Mouse (Mus musculus): ENCODE data around the gene Cyp2j5.
"Not testable (repeated sequence)": the region's sequence is repeated elsewhere in the genome, so short reads cannot be mapped to it uniquely, and the experiment has no call there.

Gene Cyp2j5

DNA sequence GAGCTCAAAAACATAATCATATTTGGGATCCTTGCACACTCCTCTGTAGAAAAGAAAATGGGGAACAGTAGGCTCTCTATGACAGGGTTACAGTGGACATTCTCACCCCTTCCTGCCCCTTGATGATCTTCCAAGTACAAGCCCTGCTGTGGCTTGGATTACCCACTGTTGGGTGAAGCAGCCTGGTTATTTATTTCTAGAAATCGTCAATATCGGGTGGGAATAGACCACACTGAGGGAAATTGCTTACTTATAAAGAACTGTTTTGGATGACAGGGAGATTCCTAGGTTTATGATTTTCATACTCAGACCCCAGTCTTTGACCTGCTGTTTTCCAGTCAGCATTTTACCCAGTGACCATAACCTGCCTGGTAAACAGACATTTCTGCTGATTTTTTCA, at the start of gene Cyp2j5:
Cyp2j5 (minus strand) TSS at position 164 of the 400 bp plus-strand sequence.
- no peak for DNase-seq

GRCm38 (mm10) chr4:96705281-96705951, 41.5 kb upstream of the Cyp2j5 start:
- peak; percentile 52 for DNase-seq

DNA sequence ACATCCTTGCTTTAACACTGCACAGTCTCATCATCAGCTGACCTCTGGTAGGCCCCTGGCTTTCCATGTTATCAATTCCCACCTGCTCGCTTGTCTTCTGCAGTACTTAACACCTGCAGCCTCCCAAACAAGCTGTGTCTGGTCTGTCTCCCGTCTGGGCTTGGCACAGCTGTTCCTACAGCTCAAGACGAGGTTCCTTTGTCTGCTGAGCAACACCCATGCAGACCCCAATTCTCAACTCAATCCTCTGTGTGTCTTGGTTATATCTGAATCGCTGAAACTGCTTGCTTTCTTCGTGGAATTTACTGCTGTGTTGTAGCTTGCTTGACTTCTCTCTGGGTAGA, 34.2 kb upstream of the Cyp2j5 start:
- DNase-seq, result no peak

- no peak for DNase-seq
Measured at GRCm38 (mm10) chr4:96697511-96698217, 33.7 kb upstream of the Cyp2j5 start.

DNA sequence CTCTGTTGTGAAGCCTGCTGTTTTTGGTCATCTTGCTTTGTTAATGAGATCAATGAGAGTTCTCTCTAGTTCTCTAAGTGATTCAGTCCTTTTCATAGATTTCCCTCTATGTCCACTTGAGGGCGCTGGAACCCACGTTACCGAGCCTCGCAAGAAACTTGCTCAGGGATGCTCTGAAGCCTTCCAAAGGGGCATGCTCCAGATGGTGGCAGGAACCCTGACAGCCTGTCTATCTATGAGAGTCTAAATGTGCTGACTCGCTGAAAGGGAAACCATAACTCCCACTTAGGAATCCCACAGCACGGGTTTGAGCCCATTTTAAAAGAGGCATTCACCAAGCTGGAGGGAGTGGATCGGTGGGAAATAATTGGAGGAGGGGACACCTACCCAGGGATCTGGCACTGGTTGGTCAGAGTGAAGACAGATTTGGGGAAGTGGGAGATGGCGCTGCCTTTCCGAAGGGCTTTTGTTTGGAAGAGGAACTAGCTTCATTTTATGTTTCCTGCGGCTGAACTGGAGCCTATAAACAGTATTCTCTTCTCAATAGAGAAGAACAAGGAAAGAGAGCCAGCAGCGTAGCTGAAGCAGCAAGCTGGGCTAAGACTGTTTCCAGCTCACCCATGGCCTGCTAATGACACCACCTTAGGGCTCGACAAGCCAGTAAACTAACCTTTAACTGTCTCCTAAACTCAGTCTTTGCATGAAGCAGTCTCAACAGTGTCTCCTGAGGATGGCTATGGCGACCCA, 32.8 kb upstream of the Cyp2j5 start:
- DNase-seq, result peak; percentile 51

DNA sequence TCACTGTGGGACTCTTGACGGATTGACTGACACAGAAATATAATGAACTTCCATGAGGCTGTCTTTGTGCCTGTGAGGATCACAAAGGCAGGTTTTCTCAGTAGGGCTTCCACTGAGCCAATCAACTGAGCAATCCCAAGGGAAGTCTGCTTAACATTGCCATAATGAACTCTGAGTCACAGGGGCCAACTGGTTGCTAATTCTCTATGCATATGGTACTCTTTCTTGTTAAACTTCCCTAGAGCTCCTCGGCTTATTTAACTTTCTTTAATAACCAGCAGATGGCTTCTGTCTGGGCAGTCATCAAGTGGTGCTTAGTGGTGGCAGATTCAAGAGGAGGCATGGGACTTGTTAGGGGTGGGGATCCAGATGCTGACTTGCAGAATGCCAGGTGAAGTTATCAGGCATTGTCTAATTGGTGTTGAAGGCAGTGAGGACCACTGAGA, 23.4 kb upstream of the Cyp2j5 start:
- no peak for DNase-seq

GRCm38 (mm10) chr4:96683474-96683873, 19.5 kb upstream of the Cyp2j5 start:
- no peak for DNase-seq

GRCm38 (mm10) chr4:96680966-96681365, 17.0 kb upstream of the Cyp2j5 start:
- no peak for DNase-seq

DNA sequence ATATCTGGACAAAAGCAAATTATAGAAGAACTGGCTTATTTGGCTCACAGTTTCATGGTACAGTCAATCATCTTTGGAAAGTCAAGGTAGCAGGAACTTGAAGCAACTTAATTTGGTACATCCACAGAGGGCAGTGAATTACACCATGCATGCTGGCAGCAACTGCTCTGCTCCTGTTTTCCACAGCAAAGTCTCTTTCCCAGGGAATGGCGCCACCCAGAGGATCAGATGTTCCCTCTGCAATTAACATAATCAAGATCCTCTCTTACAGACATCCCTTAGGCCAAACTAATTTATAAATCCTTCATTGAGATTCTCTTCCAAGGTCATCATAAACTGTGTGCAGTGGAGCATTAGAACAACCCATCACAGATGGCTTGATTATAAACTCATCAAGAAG, 16.3 kb upstream of the Cyp2j5 start:
- no peak for DNase-seq

DNA sequence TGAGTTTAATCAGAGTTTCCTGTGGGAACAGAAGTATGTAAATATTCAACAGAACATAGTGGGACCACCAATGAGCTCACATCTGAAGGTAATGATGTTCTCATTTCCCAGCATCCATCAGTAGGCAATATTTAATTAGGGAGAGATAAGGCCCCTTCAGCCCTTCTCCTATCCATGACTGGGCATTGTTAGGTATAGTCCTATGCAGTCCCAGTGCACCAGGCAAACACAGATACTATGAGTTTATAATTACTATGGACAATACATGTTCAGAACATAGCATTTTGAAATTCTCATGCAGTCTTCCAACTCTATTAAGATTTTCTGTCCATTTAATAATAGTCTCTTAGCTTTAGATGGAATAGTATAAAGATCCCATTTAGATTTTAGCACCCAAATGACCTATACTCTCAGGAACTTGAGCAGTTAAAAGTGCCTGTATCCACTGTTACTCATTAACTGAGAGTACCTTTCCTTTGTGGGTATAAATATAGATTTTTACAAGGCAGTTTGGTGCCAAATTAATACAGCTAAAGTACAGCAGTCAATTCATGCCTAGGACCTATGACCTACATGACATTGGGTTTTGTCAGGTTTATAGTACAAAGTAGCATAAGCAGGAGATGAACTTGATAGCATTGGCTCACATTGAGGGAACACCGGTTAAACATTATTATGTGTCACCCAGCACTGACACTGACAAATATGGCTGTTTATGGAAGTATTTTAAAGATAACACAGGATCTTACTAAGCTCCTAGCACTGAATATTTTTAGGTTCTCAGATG, 907 bp upstream of the Cyp2j5 start:
- DNase-seq, result no peak

GRCm38 (mm10) chr4:96635455-96635854, 28.5 kb downstream of the Cyp2j5 start:
- DNase-seq, result no peak

DNA sequence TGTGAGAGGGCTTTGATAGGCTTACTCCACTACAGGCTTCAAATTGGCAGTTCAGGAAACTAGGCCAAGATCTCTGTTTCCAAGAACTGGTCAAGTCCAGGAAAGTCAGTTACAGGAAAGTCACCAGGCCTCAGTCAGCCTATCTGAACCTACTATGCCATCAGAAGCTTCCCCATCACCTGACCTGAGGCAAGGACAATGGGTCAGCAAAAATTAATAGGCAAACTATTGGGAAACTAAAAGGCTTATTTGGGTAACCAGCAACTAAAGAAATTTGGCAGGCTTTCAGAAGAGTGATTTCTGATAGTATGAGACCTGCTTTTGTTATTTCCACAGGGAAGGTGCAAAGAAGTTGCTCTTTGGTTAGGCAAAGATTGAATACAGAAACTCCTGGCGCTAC, 41.5 kb downstream of the Cyp2j5 start:
- no peak for DNase-seq

DNA sequence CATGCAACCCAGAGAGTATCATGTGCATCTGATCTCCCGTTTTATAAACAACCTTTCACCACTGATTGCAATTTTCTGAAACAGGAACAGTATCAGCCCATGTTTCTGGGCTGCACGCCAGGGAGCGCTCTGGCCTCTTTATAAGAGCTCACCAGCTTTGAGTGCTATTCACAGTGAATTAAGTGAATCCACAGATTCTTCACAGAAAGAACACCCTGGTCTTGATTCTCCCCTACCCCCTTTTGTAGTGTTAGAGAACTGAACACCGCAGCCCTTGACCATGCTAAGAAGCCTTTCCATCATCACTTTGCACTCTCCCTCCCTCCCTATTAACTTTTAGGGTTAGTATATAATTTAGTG, 72.2 kb downstream of the Cyp2j5 start:
- DNase-seq, result peak; percentile 71

DNA sequence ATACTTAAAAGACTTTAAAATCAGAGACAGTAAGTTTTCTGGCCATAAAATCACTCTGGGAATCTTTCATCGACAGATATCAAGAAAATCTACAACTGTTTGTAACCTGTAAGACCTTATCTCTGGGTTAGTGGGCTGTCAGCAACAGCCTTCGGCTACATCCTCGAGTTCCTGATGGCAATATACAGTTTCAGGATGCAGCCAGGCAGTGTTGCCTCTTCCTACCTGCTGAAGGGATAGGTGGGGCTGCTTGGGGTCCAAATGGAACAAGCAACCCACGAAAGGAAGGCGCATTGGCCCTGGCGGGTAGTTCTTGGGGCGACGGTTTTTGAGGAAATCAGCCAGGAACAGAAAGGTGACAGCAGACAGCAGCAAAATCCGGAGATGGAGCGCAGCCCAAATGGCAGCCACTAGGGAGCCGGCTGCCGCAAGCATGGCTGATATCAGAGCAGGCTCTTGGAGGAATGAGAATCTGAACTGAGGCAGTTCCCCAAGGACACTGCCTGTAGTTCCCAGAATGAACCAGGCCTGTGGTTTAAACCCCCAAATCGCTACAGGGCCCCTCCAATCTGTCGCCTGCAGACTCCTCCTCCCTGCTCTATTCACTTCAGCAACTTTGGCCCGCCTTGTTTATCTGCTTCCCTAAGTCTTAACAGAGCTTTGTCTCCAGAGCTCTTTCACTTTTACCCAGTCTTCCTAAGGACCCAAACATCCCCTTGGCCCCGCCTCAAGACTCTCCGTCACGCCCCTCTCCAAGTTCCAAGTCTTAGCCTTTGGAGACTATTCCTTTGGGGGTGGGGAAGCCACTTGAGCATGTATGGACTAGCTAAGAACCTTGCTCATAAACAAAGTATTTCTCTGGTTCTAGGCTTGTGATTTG, 72.8 kb downstream of the Cyp2j5 start, which contains the start of gene Cyp2j9:
Cyp2j9 (minus strand) TSS at position 668 of the 880 bp plus-strand sequence.
- DNase-seq, result peak; percentile 73

DNA sequence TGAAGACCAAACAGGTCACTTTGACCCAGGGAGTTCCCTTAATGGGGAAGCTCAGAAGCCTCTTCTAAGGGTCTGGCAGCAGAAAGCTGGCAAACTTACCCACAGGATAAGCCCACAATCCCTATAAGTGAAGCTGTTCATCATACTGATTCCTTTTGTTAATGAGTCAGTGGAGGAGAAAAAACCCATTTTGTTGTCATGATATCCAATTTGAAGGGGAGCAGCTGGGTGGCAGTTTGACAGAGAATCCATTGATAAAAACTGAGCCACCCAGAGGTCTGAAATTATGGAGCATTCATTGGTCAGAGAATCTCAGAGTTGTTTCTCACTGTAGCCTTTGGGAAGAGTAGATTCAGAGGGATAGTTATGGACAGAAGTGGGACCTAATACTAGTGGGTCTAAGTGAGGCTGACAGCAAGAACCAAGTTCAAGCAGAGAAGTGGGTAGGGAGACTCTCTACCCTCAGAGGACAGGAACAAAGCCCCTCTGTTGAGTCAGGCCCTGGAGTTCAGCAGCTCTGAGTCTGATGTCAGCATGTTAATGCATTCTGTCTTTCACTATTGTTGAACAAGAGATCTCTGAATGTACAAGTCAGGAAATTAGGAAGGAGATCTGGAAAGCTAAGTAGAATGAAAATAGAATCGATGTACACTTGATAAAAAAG, 82.4 kb downstream of the Cyp2j5 start:
- no peak for DNase-seq

GRCm38 (mm10) chr4:96580351-96580750, 83.6 kb downstream of the Cyp2j5 start:
- DNase-seq, result not testable (repeated sequence)

All from lung, postnatal 14 days (tissue).